Mouse (Mus musculus) ES-Bruce4 (cell line): ENCODE measurements around the gene Ppih.

ENCODE experiments used
- CTCF ChIP-seq: IDR thresholded peaks from one replicate; pipeline ENCODE4 v1.8.1; 2011; ENCODE audit warnings: low read depth, low read length
- EP300 ChIP-seq: IDR thresholded peaks from 2 replicates; pipeline ENCODE4 v1.6.1; 2011; ENCODE audit warnings: low read depth, low read length; ENCODE audit not compliant: insufficient read depth

DNA sequence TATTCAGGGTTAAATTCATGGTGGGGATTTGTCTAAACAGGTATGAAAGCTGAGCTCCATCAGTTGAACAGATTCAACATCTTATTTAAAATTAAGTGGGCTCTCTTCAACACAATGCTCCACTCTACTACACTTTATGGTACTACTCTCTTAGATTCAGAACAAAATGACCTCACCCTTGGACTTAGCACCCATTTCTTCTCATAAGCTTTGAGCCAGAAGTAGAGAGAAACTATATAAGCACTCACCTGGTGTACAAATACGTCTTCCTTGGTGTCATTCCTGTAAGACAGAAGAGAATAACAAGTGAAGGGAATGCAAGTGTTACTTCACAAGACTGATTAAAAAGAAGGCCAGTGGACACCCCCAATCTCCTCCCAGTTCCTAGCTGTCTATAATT, 35.5 kb downstream of the Ppih start:
- no peak for TF ChIP-seq CTCF
- TF ChIP-seq EP300 = no peak
